Mouse (Mus musculus) adrenal gland, adult 2 months (tissue): ENCODE data around the gene Hoxb8. TPM values are rescaled to one million over a fixed set of nuclear protein-coding genes. Genes with fewer than 3 reads are reported as not detected.

Experiments
- DNase-seq: peaks from one replicate; pipeline ENCODE4 v3.0.0; 2021
- polyA plus RNA-seq: library from polyadenylated mRNA; depleted of rRNA; stranded (reverse); fragments of >200 nt; gene quantifications from 2 replicates; pipeline ENCODE4 v1.2.3, GENCODE M21; 2012
- total RNA-seq, 2 experiments: library from RNA; stranded (reverse); gene quantifications; 2 replicates each; pipeline ENCODE4 v1.2.3; 2021

The Hoxb8 gene
- total and polyA plus RNA-seq, 3 experiments = 67.3 to 428 (median 93.9) TPM

DNA sequence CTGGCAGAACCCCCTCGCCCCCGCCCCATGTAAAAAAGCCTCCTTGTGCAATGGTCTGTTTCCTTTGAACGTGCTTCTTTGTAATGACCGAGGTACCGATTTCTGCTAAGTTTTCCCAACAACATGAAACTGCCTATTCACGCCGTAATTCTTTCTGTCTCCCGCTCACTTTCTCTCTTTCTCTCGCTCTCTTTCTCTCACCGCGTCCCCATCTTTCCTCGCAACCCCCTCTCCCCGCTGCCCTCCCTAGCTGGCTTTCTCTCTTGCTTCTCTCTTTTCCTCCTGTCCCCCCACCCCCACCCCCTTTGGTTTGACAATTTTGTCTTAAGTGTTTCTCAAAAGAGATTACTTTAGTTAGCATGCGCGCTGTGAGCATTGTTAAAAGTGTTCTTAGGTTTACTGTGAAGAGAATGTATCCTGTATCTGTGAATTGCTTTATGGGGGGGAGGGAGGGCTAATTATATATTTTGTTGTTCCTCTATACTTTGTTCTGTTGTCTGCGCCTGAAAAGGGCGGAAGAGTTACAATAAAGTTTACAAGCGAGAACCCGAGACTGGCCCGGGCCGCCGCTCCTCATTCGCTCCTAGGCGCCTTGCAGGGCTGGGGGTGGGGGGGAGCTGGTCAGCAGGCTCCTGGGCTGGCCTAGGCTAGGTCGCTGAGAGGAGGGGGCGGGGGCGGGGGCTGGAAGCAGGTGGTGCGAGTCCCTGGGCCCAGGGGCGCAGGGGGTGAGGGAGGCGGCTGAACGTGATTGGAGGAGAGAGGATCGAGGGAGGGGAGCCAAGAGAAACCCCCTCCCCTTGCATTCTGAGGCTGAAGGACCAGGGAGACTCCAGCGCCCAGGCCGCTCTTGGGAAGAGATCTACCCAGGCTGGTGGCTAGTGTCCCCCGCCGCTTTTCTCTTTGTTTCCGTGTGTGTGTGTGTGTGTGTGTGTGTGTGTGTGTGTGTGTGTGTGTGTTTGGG lies 3.3 kb downstream of the Hoxb8 start:
- DNase-seq = peak; percentile 90

DNA sequence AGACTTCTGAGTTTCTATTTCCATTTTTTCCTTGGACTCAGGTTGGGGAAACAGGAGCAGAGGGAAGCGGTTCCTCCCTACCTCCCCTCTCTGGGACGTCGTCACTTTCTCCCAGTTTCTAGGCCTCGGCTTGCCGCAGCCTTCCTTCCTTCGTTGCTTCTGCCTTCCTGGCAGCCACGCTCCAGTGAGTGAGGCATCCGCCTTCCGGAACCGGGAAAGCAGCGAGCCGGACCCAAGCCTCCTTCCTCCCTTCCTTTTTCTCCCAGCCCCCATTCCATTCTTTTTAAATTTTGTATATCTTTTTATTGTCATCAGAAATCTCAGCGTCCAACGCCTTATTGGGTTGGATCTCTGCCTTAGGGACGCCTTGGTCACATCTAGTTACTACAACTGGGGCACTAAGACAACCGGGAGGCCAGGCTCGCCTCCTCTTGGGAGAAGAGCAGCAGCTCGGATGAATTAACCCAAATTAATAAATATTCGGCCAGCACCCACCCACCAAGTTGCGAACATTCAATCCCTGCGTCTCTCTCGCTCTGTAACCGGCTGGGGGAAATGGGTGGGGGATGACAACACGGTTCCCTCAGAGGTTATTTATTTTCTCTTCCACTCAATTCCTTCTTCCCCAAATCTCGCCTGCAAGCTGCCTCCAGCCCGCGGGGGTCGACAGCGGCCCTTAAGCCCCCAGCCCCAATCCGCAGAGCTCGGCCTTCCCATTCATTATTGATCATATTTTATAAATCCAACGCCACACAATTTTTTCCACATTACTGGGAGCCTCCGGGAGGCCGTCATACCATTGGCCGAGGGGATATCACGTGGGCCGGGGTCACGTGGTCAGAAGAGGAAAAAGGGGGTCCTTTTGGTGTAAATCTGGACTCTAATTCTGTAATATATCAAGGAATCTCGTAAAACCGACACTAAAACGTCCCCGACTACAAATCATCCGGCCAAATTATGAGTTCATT lies 4.3 kb downstream of the Hoxb8 start, which contains the start of gene Hoxb7:
Gene Hoxb7, plus strand, starts transcription at position 853 of the 968 bp plus-strand sequence.
- DNase-seq = peak; percentile 93

DNA sequence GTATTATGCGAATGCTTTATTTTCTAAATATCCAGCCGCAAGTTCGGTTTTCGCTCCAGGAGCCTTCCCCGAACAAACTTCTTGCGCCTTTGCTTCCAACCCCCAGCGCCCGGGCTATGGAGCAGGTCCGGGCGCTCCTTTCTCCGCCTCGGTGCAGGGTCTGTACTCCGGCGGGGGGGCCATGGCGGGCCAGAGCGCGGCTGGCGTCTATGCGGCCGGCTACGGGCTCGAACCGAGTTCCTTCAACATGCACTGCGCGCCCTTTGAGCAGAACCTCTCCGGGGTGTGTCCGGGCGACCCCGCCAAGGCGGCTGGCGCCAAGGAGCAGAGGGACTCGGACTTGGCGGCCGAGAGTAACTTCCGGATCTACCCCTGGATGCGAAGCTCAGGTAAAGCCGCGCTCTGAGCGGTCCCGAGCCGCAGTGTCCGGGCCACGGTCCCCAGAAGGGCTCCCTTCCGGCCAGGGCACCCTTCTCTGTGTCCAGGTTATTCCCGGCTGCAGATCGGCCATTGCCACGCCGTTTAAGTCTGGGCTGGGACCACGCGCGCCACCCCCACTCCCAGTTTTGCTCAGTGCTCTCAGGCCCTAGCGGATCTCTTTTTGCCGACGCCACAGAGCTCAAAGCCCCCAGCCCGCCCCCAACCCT lies 5.2 kb downstream of the Hoxb8 start:
- peak; percentile 81 for DNase-seq

DNA sequence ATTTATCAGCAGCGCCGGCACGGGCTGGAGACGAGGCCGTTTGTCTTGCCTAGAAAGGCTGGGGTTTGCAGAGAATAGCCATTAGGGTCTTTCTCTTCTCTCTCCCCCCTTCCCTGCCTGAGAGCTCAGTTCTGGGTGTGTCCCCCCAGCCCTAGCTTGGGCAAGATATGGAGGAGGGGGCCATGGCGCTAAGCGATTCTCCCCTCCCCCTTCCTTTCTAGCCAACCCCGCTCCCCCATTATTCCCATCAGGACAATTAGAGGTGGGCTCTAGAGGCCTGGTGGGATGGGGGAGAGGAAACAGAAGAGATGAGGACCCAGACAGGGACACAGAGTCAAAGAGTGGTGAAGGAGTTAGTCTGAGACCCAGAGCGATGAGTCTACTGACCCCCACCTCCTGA lies 5.7 kb downstream of the Hoxb8 start:
- no peak for DNase-seq

DNA sequence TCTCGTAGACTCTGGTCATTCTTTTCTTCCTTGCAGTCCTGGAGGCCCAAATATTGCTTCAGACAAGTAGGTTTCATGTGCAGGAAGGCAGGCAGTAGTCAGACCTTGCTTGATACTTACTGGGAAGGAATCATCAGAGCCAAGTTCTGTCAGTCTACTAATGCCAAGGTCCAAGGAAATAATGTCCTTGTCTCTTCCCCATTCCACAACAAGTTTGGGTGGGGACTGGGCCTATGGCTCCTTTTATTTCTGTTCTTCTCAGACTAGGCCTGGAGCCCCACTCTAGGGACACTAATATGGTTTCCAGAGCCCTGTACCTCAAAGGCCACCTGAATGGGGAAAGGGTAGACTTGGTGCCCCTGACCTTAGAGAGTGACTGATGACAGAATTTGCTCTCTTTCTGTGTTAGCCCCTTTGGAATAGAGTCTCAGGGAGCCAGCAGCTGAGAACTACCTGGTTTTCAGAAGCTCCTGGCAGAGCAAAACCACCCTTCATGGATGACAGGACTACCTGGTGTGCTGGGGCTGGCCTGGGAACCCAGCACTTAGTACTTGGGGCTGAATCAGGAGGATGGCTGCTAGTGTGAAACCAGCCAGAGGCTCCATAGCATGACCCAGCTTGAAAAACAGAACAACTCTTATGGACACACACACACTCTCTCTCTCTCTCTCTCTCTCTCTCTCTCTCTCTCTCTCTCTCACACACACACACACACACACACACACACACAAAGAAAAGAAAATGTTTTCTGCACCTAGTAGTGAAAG lies 6.9 kb downstream of the Hoxb8 start:
- DNase-seq = peak; percentile 75

DNA sequence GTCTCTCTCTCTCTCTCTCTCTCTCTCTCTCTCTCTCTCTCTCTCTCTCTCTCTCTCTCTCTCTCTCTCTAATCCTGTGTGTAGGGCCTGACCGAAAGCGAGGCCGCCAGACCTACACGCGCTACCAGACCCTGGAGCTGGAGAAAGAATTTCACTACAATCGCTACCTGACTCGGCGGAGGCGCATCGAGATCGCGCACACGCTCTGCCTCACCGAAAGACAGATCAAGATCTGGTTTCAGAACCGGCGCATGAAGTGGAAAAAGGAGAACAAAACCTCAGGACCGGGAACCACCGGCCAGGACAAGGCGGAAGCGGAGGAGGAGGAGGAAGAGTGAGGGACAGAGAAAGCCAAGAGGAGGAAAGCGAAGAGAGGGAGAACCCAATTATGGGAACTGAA lies 7.6 kb downstream of the Hoxb8 start:
- no peak for DNase-seq

DNA sequence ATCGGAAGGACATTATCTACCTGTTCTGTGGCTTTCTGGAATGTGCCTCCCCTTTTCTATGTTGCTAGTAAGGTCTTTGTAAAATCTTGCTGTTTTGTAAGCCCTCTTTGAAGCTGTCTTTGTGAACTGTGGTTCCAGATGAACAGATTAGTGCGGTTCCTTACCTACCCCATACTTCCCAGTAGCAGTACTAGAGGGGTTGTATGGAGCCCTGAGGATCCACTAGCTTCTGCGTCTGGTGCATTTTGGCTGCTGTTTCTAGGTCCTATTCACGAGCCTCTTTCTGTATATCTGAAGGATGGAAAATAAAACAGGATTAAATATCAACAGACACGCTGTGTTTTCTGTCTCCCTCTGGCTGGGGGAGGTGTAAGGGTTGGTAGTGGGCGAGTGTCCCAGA lies 8.1 kb downstream of the Hoxb8 start:
- no peak for DNase-seq

DNA sequence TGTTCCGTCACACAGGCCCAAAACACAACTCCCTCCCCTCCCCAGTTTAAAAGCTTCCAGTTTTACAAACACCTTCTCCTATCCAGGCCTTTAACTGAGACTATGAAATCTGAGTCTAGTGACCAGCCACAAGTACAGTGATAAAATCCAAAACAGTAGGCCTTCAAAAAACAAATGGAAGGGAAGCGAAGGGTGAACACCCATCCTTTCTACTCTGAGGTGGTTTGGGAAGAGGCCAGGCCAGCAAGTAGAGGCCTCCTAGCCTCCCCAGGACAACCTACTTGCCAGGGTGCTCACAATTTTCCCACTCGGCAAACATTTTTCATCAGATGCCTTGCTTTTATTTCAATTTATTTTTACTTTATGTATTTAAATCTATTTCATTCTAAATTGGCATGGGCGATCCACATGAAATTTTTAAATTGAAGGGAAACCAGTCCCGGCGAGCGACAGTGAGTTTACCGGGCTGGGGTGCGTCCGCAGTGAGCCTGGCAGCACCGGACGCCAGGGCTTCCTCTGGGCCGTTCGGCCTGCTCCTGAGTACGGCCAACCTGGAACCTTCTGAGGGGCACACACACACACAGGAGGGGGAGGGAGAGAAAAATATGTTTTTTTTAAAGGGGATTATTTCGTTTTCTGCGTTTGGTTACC lies 9.1 kb downstream of the Hoxb8 start:
- no peak for DNase-seq

DNA sequence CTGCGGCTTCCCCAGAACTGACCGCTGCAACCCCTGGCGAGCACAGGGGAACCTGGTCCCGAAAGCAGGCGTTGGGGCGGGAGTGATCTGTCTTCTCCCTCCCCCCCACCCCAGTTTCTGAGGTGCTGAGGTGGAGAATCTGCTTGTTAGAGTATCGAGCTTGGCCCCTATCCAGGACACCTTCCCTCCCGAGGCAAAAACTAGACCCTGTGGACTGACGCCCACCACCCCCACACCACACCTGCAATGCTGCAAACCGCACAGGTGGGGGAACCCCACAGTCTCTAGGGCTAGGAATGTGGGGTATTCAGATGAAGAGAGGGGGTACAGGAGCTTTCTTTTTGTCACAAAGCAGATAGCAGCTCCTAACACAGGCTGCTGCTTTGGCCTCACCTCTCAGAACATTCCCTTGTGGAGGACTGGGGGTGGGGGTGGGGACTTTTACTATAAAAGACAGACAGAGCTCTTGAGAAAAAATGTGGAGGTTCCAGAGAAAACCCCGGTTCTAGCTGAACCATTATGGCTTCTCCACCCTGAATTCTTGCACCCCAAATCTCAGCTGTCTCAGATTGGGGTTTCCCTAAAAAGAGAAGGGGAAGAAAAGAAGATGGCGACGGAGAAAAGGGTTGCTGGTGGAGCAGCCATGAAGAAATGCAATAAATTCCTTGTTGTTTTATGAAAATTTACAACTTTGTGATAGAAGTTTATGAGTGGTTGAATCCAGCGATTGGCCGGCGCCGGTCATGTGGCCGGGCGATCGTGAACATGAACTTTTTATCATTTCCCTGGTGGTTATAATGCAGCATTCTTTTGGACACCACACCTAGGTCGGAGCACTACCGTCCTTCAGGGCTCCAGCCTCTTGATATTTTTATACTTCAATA lies 10.2 kb downstream of the Hoxb8 start, which contains the start of gene Hoxb6:
Gene Hoxb6, plus strand, starts transcription at position 796 of the 884 bp plus-strand sequence.
- peak; percentile 91 for DNase-seq

DNA sequence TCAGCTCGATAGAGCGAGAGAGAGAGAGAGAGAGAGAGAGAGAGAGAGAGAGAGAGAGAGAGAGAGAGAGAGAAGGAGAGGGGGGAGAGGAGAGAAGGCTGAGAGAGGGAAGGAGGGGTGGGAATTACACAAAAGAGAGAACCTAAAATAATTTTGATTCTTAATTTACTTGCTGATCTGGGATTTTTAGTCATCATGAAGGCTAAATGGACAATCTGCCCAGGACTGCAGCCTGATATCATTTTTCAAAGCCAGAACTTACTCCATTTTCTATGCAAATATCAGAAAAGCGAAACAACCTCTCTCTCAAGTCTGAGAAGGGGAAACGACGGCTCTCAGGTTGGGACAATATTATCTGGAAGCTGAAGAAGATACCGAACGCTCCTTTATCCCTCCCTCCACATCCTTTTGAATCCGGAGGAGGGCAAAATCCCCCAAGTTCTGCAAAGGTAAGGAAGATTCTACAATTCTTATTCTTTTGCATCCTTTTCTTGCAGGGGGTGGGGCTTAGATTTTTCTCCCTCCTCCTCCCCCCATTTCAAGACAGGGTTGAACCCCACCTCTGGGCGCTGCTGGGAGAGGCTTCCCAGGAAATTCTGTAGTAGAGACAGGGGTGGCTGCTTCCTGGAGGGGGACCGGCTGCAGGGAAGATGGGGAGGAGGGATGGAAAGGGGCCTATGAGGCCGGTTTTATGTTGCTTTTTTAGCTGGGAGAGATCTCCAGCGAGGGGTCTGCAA lies 11.0 kb downstream of the Hoxb8 start:
- peak; percentile 78 for DNase-seq

DNA sequence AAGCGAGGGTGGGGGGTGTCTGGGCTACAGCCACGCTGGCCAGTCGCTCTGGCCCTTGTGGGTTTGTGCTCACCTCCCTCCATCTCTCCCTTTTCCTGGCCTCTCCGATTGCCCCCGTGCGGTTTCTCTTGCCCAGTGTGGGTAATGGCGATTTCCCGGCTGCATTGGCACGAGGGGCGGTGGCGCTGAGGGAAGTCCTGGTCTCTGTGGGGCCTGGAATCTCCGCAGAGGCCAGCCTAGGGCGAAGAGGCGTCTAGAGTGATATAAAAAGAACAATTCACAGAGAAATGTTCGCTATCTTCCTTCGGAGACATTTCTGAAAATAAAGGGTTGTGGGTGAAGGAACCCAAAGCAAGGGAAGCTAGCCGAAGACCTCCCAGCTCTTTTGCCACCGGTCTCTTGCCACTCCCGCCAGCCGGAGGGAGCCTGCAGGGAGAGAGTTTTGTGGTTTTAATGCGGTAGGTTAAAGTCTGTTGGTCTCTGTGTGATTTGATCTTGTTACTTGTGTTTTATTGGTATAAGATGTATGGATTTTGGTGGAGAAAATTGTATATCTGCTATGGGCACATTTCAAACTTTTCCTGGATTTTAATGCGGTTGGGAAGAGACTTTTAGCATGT lies 11.7 kb downstream of the Hoxb8 start:
- DNase-seq = no peak

DNA sequence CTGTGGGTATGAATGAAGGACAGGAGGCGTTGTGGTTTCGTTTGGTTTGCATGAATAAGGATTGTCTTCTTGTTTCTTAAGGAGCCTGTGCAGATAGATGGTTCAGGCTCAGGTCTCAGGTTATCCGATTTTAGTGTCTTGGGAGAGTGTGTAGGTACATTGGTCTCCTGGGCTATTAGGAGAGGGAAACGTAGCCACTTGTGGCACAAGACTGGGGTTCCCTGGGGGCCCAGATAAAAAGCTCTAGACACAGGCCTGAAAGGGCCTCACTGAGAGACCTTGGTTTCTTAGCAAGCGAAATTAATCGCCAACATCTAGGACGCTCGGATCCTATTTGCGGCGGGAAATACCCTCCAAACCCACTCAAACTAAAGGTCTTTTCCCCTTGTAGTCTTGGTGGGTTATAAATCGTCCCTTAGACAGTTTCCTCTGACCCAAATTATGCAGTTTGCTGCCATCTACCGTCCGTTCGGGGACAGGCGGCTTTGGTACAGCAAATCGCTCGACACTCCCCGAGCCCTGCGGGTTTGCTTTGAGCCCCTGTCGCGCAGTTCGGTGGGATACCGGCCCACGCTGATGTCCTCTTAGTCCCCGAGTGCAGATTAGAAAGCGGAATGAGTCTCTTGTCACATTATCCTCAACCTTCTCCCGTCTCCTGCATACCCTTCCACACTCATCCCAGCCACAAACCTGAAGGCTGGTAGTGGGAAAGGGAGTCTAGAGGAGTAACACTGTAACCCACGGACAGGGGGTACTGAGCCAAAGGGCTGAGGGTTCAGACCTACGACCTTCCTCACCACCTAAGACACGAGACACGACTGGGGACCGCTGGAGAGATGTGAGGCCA lies 12.8 kb downstream of the Hoxb8 start:
- peak; percentile 92 for DNase-seq

DNA sequence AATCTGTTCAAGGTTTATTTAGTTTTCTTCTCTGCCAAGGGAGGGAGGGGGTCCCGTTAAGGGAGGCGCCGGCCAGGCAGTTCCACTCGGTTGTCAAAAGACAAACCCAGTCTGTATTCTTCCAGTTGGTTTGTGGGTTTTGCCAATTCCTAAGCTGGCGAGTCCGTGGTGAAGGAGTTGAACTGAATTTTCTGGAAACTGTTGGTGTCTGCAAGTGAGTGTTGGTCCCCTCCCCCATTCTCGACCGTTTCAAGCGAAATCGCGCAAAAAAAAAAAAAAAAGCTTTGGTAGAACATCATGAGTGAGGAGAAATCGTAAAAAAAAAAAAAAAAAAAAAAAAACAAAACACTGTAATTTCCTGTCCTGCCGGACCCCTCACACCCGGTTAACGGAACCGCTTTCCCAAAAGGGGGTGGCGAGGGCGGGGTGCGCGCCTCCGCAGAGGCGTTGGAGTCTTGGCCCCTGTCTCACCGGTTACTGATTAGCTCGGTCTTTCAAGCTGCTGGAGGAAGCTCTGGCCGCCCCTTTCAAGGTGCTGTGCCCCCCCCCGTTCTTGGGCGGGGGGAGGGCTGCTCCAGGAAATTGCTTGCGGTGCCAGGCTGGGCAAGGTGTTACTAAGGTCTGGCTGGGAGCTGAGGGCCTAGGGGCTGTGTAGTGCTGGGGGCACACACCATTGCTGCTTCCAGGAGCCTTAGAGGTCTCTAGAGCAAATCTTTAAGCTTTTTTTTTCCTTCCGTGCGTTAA lies 13.6 kb downstream of the Hoxb8 start:
- peak; percentile 73 for DNase-seq

DNA sequence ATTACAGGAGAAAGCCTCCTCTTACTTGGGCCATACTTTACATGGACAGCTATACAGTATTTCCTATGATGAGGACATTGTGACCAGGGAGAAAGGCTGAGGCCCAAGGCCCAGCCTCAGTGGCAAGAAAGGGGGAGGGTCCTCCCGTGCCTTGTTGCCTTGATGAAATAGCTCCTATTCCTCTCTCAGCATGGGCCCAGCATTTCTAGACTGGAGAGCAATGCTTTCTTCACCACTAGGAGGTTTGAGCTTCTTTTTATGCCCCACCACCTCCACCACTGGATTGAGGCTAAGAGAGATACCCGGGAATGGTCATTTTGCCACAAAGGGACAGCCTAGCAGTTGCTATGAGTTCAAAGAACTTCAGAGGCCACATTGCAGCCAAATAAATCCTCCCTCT lies 15.3 kb downstream of the Hoxb8 start:
- no peak for DNase-seq

DNA sequence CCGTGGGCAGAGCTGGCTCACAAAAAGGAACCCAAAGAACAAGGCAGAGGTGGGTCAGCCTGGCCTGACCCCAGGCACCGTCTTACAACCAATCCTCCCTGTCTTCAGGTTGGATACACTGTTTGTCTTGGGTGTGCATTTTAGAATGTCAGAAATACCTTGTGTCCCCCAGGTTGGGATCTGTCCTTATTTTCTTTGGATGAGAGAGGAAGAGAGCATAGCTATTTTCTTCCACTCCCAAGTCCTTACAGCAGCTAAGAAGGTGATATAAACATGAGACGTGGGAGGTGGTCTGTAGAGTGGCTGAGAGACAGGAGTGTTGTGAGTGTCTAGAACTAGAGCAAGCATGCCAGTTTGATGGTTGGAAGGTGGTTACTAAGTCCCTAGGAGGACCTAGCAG lies 15.7 kb downstream of the Hoxb8 start:
- DNase-seq = no peak

DNA sequence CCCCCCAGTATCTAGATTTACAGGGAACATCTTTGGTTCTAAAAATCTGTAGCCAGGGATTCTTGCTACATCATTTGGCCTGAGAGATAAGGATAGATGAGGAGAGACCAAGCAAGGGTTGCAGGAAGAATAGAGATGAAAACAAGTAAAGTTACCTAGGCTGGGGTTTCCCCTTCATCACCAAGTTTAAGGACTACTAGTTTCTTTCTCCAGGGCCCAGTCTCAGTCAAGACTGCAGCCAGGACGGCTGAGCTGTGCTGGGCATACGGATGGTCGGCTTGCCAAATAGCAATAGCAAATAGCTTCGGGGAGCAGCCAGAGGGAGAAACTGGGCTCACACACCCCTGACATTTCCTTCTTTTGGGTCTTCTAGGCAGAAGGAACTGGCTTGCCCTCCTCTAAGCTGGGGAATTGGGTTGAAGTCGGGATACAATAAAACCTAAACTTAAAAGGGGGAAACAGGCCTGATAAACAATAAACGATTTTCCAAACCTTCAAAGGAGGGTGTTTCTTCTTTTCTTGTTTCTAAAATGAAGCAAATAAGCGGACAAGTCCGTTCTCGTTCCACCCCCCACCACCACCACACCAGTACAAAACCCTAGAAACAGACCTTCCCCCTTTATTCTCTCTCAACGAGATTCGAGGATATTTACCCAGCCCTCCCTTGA lies 16.4 kb downstream of the Hoxb8 start:
- no peak for DNase-seq
